Mouse (Mus musculus) B cell, adult 62 days (primary cell): Measurements from ENCODE around the gene Olfr381. TPM values are rescaled to one million over a fixed set of nuclear protein-coding genes. Genes with fewer than 3 reads are reported as not detected.

ENCODE experiments used
- total RNA-seq: library from RNA; stranded (reverse); gene quantifications from 4 replicates; pipeline ENCODE4 v1.2.4, GENCODE M21; 2023

The Olfr381 gene
- total RNA-seq, result not detected in 4 replicates

GRCm38 (mm10) chr11:73491503-73491902 lies at the start of gene Olfr381:
Gene Olfr381, minus strand, starts transcription at chr11:73491603.

GRCm38 (mm10) chr11:73517097-73517496 lies 25.7 kb upstream of the Olfr381 start, which contains the start of gene Olfr382:
Gene Olfr382, minus strand, starts transcription at chr11:73517197.

GRCm38 (mm10) chr11:73457408-73457807 lies 34.0 kb downstream of the Olfr381 start, which contains the start of gene Olfr380:
Gene Olfr380, minus strand, starts transcription at chr11:73457508.

Other genes starting within 250 kb of the Olfr381 start
- gene Trpv3, start 224.2 kb downstream of the Olfr381 start, total RNA-seq, result not detected in 4 replicates
- 0.81 TPM in 1 of 4 replicates, not detected in the others for gene Aspa, start 162.0 kb downstream of the Olfr381 start, total RNA-seq
- not detected in 4 replicates for gene Gm49340, start 161.9 kb downstream of the Olfr381 start, total RNA-seq
- not detected in 4 replicates for gene Spata22, start 161.9 kb downstream of the Olfr381 start, total RNA-seq
- gene Olfr20, start 140.8 kb downstream of the Olfr381 start, total RNA-seq, result not detected in 4 replicates
- not detected in 4 replicates for gene Olfr376, start 120.4 kb downstream of the Olfr381 start, total RNA-seq
- gene Olfr1, start 92.0 kb downstream of the Olfr381 start, total RNA-seq, result not detected in 4 replicates
- not detected in 4 replicates for gene Olfr378, start 63.1 kb downstream of the Olfr381 start, total RNA-seq
- gene Olfr380, start 34.1 kb downstream of the Olfr381 start, total RNA-seq, result not detected in 4 replicates
- gene Olfr382, start 25.6 kb upstream of the Olfr381 start, total RNA-seq, result not detected in 4 replicates
- not detected in 4 replicates for gene Olfr385, start 101.4 kb upstream of the Olfr381 start, total RNA-seq
- gene Olfr384, start 107.0 kb upstream of the Olfr381 start, total RNA-seq, result not detected in 4 replicates
- not detected in 4 replicates for gene Zfp735, start 197.2 kb upstream of the Olfr381 start, total RNA-seq